Mouse (Mus musculus) lung, embryonic 15.5 days (tissue): ENCODE measurements around the gene Ppp1r3g. TPM values are rescaled to one million over a fixed set of nuclear protein-coding genes. Genes with fewer than 3 reads are reported as not detected.
A peak's percentile ranks its signal among the peaks of the same experiment; 100 is the strongest.

ENCODE experiments used
- ATAC-seq: fragments of 200-750 bp; cut with Nextera tagmentation; 2 replicates; pipeline ENCODE4 v1.8.0; 2017; ENCODE audit warnings: moderate number of reproducible peaks, borderline replicate concordance; ENCODE audit not compliant: low FRiP score, low TSS enrichment; ENCODE audit errors: extremely low read depth
- H3K27ac ChIP-seq: fragments of 300-500 bp; sonication (generic); 2 replicates; pipeline ENCODE4 v1.5.1; 2015; ENCODE audit warnings: moderate library complexity, mild to moderate bottlenecking, inconsistent platforms
- H3K27me3 ChIP-seq: fragments of 300-500 bp; sonication (generic); 2 replicates; pipeline ENCODE4 v1.6.1; 2015; ENCODE audit warnings: inconsistent platforms
- H3K36me3 ChIP-seq: fragments of 300-500 bp; sonication (generic); 2 replicates; pipeline ENCODE4 v1.6.1; 2015; ENCODE audit warnings: inconsistent platforms
- H3K4me1 ChIP-seq: fragments of 300-500 bp; sonication (generic); 2 replicates; pipeline ENCODE4 v1.6.1; 2015; ENCODE audit warnings: inconsistent platforms
- H3K4me2 ChIP-seq: fragments of 300-500 bp; sonication (generic); 2 replicates; pipeline ENCODE4 v1.6.1; 2015; ENCODE audit warnings: inconsistent platforms, mild to moderate bottlenecking, moderate library complexity
- H3K4me3 ChIP-seq: fragments of 300-500 bp; sonication (generic); 2 replicates; pipeline ENCODE4 v1.5.1; 2015; ENCODE audit warnings: mild to moderate bottlenecking, inconsistent platforms
- H3K9ac ChIP-seq: fragments of 300-500 bp; sonication (generic); 2 replicates; pipeline ENCODE4 v1.6.1; 2015; ENCODE audit warnings: inconsistent platforms
- H3K9me3 ChIP-seq: fragments of 300-500 bp; sonication (generic); 2 replicates; pipeline ENCODE4 v1.6.1; 2016; ENCODE audit warnings: inconsistent platforms
- WGBS: fragments of 180-500 bp; shearing (Covaris S2); methylation state at CpG from one replicate; pipeline ENCODE4 v1.1.7; 2015; 5-methylcytosine and 5-hydroxymethylcytosine counted together
- polyA plus RNA-seq: library from polyadenylated mRNA; unstranded; fragments of >200 nt; fragmentation: Nextera tagmentation; extraction: Ambion mirVana; gene quantifications from 2 replicates; pipeline ENCODE4 v1.2.1, GENCODE M21; 2015

The Ppp1r3g gene
- polyA plus RNA-seq, 1 experiment from 2014 or later: 0.69 TPM

- 89% methylated on average over 4 of the region's 4 CpGs for WGBS
- no peaks in the 10 kb centered on the region for H3K36me3 ChIP-seq
- H3K9me3 ChIP-seq: no peaks in the 10 kb centered on the region
- H3K4me1 ChIP-seq: peaks cover 30% of the 10 kb centered on the region
- no peak overlapping the region for H3K27ac ChIP-seq
- no peak overlapping the region for H3K4me3 ChIP-seq
- H3K27me3 ChIP-seq: no peaks in the 10 kb centered on the region
- ATAC-seq: no peak
- H3K9ac ChIP-seq: no peak overlapping the region
- no peak overlapping the region for H3K4me2 ChIP-seq
Observed at GRCm38 (mm10) chr13:35997606-35998005, 39.0 kb downstream of the Ppp1r3g start.

GRCm38 (mm10) chr13:36000798-36001197, 42.2 kb downstream of the Ppp1r3g start:
- WGBS: 58% methylated on average over 1 of the region's 1 CpGs
- H3K4me1 ChIP-seq: peaks cover 10% of the 10 kb centered on the region
- no peak overlapping the region for H3K9ac ChIP-seq

GRCm38 (mm10) chr13:36009981-36010380, 51.3 kb downstream of the Ppp1r3g start:
- Histone ChIP-seq H3K27ac (no peak overlapping the region), H3K36me3 (no peaks in the 10 kb centered on the region), H3K27me3 (no peaks in the 10 kb centered on the region), H3K9me3 (no peaks in the 10 kb centered on the region), H3K4me1 (no peaks in the 10 kb centered on the region), H3K9ac (no peak overlapping the region), H3K4me3 (no peak overlapping the region), H3K4me2 (no peak overlapping the region)
- ATAC-seq: no peak
- 29% methylated on average over 2 of the region's 2 CpGs for WGBS

More at GRCm38 (mm10) chr13:36000798-36001197, 42.2 kb downstream of the Ppp1r3g start:
- Histone ChIP-seq H3K27me3 (no peaks in the 10 kb centered on the region), H3K27ac (no peak overlapping the region), H3K4me3 (no peak overlapping the region), H3K9me3 (no peaks in the 10 kb centered on the region), H3K4me2 (no peak overlapping the region), H3K36me3 (no peaks in the 10 kb centered on the region)
- no peak for ATAC-seq

GRCm38 (mm10) chr13:36015636-36016035, 57.0 kb downstream of the Ppp1r3g start:
- no peak overlapping the region for H3K27ac ChIP-seq
- no peak overlapping the region for H3K9ac ChIP-seq
- H3K9me3 ChIP-seq: no peaks in the 10 kb centered on the region
- H3K4me3 ChIP-seq: no peak overlapping the region
- WGBS: 59% methylated on average over 3 of the region's 3 CpGs
- H3K36me3 ChIP-seq: no peaks in the 10 kb centered on the region
- no peak overlapping the region for H3K4me2 ChIP-seq
- H3K4me1 ChIP-seq: peaks cover 3% of the 10 kb centered on the region; the same call in 1 of the 2 replicates
- H3K27me3 ChIP-seq: no peaks in the 10 kb centered on the region
- no peak for ATAC-seq

GRCm38 (mm10) chr13:36018017-36018416, 59.4 kb downstream of the Ppp1r3g start:
- Histone ChIP-seq H3K4me2 (no peak overlapping the region), H3K9me3 (no peaks in the 10 kb centered on the region), H3K27me3 (no peaks in the 10 kb centered on the region), H3K4me3 (no peak overlapping the region), H3K27ac (no peak overlapping the region), H3K36me3 (no peaks in the 10 kb centered on the region), H3K4me1 (peaks cover 3% of the 10 kb centered on the region; the same call in 1 of the 2 replicates), H3K9ac (no peak overlapping the region)
- WGBS: 70% methylated on average over 2 of the region's 2 CpGs
- ATAC-seq: no peak

- no peak overlapping the region for H3K4me3 ChIP-seq
- H3K36me3 ChIP-seq: no peaks in the 10 kb centered on the region
- peaks cover 3% of the 10 kb centered on the region; the same call in 1 of the 2 replicates for H3K4me1 ChIP-seq
- H3K27me3 ChIP-seq: no peaks in the 10 kb centered on the region
- WGBS: 61% methylated on average over 10 of the region's 10 CpGs
- H3K27ac ChIP-seq: no peak overlapping the region
- H3K4me2 ChIP-seq: no peak overlapping the region
- peak; percentile 42; the same call in 1 of the 2 replicates for ATAC-seq
- H3K9me3 ChIP-seq: no peaks in the 10 kb centered on the region
- no peak overlapping the region for H3K9ac ChIP-seq
Observed at GRCm38 (mm10) chr13:36019309-36020274, 61.0 kb downstream of the Ppp1r3g start.

Other genes with a start within 250 kb of the Ppp1r3g start
- gene Rpp40, start 52.5 kb upstream of the Ppp1r3g start, polyA plus RNA-seq: 14.7 and 15.3 TPM in 2 replicates
- gene Fars2, start 158.6 kb downstream of the Ppp1r3g start, polyA plus RNA-seq: 37.3 and 39.7 TPM in 2 replicates
- gene Lyrm4, start 158.7 kb downstream of the Ppp1r3g start, polyA plus RNA-seq: 22.3 and 25.8 TPM in 2 replicates